Mouse (Mus musculus) gastrocnemius, postnatal 36 days (tissue): Measurements from ENCODE around the gene Ovgp1. TPM values are rescaled to one million over a fixed set of nuclear protein-coding genes. Genes with fewer than 3 reads are reported as not detected.

Source experiments
- DNase-seq, 2 experiments: peaks; one replicate each; pipeline ENCODE4 v3.0.0; 2022
- intact Hi-C: fragments of 180-260 bp; cut with DNase I; formaldehyde crosslinking; loops from one replicate; pipeline ENCODE4 v1.15.1; 2025
- long read RNA-seq, 2 experiments: library from polyadenylated mRNA; stranded (forward); transcript quantifications; one replicate each; pipeline ENCODE4 v2.0.0; 2021
- total RNA-seq, 2 experiments: library from RNA; stranded (reverse); gene quantifications; 2 replicates each; pipeline ENCODE4 v1.2.3; 2021

Gene Ovgp1
- under 1 TPM; 0.51 to 0.79 TPM for total RNA-seq
- long read RNA-seq, experiment 1, result 0 reads
- long read RNA-seq, experiment 2, partial matches to known transcripts, result 0 of 1 reads
- long read RNA-seq, experiment 2, other reads (novel, unspliced or antisense), result 1 of 1 reads

DNA sequence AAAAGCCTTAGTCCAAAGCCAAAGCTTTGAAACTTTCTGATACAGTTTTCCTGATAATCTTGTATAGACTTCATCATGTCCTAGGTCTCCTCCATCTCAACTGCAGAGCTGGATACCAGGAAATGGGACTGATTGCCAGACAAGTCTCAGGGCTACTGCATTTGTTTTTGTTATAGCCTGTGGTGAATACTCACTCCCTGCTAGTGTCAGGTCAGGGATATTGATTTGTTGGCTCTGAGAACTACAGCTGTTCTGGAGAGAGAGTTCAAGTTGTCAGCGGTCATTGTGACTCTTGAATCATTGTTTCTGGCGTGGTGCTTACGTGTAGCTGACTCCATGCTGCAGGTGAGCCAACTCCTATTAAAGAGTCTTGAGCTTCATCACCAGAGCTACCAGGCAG is at the start of gene Ovgp1:
TSS of gene Ovgp1 (plus strand) at position 301 of the 400 bp plus-strand sequence.
- no peak for DNase-seq
- intact Hi-C loops, result no loop called here

GRCm38 (mm10) chr3:105924616-105925015 is 48.9 kb upstream of the Ovgp1 start:
- no peak for DNase-seq
- intact Hi-C loops, result no loop called here

DNA sequence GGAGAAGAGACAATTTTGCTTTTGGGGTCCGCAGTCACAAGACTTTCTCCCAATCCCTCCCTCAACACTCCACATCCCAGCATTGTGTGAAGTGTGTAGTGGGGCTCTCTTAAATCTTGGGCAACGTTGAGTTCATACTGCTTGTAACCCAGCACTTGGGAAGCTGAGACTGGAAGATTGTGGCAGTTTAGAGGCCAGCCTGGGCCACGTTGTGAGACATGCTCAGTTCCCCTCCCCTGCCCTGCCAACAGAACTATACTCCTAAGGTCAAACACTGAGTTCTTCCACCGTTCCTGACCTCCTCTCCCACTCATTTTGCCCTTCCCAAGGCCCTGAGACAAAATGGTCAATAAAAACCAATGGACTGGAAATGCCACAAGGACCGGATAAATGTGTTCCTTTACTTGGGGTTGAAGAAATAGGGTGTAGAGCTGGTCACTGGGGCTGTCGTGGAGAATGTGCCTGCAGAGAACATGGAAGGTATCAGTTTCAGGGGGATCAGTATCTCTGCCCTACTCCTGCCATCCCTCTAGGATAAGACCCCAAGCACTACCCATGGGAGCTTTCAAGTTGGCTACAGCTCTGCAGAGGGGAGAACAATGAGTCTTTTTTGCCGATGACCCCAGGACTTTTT is 45.8 kb upstream of the Ovgp1 start:
- intact Hi-C loops, result no loop called here
- DNase-seq, result no peak

DNA sequence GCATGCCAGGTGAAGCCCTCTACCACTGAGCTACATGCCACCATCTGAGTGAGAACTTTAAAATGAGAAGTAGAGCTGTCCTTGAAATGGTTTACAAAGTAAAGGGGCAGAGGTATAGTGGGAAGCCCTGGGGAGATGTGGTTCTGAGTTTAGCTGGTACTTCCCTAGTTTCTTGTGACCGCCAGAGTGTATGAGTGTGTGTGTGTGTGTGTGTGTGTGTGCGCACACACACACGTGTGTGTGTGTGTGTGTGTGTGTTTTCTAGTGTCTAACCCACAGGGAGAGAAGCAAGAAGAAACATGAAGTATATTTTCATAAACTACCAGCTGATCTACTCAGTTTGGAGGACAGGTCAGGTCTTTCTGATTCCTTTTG is 45.3 kb upstream of the Ovgp1 start:
- no peak for DNase-seq
- intact Hi-C loops, result no loop called here

- DNase-seq, result no peak
- intact Hi-C loops, result no loop called here
These were observed 44.7 kb upstream of the Ovgp1 start for GRCm38 (mm10) chr3:105928781-105929180.

- intact Hi-C loops, result no loop called here
- no peak for DNase-seq
These were observed 43.7 kb upstream of the Ovgp1 start for GRCm38 (mm10) chr3:105929821-105930220.

GRCm38 (mm10) chr3:105931095-105931494 is 42.4 kb upstream of the Ovgp1 start:
- no peak for DNase-seq
- intact Hi-C loops, result no loop called here

- intact Hi-C loops, result no loop called here
- DNase-seq, result no peak
These were observed 41.1 kb upstream of the Ovgp1 start, which contains the start of gene I830077J02Rik for GRCm38 (mm10) chr3:105932240-105933071. I830077J02Rik (minus strand) TSS chr3:105932664.

DNA sequence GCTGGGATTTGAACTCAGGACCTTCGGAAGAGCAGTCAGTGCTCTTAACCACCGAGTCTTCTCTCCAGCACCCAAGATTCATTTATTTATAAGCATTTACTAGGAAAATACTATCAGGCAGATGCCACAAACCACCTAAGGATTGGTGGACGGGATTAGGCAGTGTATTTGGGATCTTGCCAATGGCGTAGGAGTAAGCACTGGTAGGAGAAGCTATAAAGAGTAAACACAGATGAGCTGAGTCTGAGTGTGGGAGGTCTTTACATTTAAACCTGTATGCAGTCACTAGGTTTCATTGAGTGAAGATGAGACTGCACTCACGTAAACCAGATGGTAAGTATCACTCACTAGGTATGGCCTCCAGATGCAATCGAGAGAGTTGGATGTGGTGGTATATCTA is 39.6 kb upstream of the Ovgp1 start:
- intact Hi-C loops, result no loop called here

GRCm38 (mm10) chr3:105935033-105935432 is 38.5 kb upstream of the Ovgp1 start:
- DNase-seq, result no peak
- intact Hi-C loops, result no loop called here

More for the DNA sequence above, 39.6 kb upstream of the Ovgp1 start:
- DNase-seq, result no peak

DNA sequence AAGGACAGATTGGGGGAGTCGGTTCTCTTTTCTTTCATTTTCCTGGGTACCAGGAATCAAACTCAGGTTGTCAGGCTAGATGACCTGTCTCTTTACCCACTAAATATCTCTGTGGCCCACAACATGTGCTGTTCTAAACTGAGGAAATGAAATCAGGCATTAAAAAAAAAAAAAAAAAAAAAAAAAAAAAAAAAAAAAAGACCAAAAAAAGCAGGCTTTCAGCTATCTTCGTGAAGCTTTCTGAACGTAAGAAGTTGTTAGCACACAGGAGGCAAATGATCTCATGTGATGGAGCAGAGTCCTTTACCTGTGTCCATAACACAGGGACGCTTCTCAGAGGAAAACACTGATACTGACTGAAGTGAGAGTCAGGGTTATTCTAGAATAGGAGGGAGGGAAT is 37.4 kb upstream of the Ovgp1 start:
- DNase-seq, result no peak
- intact Hi-C loops, result no loop called here

- DNase-seq, result no peak
- intact Hi-C loops, result no loop called here
These were observed 22.2 kb upstream of the Ovgp1 start for GRCm38 (mm10) chr3:105951348-105951747.

- intact Hi-C loops, result loop anchor here (5.0 kb wide), 1 partner anchor 225 kb away; no protein-coding TSS in a partner anchor
- DNase-seq, result no peak
These were observed 16.3 kb upstream of the Ovgp1 start for GRCm38 (mm10) chr3:105957235-105957634.

- DNase-seq, result no peak
- intact Hi-C loops, result loop anchor here (5.0 kb wide), 1 partner anchor 226 kb away; no protein-coding TSS in a partner anchor
These were observed 15.3 kb upstream of the Ovgp1 start for GRCm38 (mm10) chr3:105958204-105958603.

- peak; percentile 92 to 95 for DNase-seq
- intact Hi-C loops, result loop anchor here (5.0 kb wide), 1 partner anchor 227 kb away; no protein-coding TSS in a partner anchor
These were observed 14.4 kb upstream of the Ovgp1 start, which contains the start of gene Wdr77 for GRCm38 (mm10) chr3:105958974-105959580. Wdr77 (plus strand) TSS chr3:105959369.

DNA sequence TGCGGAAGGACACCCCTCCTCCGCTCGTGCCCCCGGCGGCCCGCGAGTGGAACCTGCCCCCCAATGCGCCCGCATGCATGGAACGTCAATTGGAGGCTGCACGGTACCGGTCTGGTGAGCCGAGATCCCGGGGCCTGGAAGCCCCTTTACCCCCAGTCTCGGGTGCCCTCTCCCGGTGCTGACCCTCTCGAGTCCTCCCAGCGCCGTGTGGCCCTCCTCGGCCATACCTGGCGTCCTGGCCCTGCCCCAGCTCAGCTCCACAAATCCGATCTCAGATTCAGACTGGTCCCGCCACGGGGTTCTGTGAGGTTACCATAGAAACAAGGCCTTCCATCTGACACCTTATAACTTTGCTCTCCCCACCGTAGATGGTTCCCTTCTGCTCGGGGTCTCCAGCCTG is 13.9 kb upstream of the Ovgp1 start:
- intact Hi-C loops, result loop anchor here (5.0 kb wide), 1 partner anchor 227 kb away; no protein-coding TSS in a partner anchor
- DNase-seq, result no peak

DNA sequence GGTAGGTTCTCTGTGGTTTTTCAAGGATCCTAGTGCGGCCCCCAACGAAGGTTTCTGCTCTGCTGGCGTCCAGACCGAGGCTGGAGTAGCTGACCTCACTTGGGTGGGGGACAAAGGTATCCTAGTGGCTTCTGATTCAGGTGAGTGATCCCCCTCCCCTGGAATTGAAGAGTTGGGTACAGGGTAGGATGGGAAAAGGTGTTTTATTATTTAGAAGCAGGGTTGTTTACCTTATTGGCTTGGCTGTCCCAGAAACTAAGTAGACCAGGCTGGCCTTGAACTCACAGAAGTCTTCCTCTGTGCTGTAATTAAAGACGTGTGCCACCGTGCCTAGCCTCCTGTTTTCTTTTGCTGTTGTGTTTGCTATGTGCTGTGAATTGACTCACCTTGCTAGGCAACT is 13.5 kb upstream of the Ovgp1 start, which contains the start of gene Atp5f1:
TSS of gene Atp5f1 (minus strand) at position 101 of the 400 bp plus-strand sequence.
- DNase-seq, result no peak
- intact Hi-C loops, result loop anchor here (5.0 kb wide), 1 partner anchor 228 kb away; no protein-coding TSS in a partner anchor

DNA sequence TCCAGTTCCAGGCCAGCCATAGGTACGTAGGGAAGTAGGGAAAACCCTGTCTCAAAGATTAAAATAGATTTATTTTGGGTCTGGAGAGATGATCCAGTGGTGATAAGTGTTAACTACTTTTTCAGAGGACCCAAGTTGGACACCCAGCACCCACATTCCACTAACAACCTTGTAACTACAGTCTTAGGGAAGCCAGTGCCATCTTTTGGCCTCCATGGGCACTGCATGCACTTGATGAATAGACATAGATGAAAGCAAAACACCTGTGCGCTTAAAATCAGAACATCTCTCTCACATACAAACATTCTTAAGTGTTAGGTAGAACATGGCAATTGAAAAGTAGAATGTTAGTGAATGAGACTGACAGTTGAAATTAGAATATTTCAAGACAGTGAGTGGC is 12.8 kb upstream of the Ovgp1 start:
- DNase-seq, result no peak
- intact Hi-C loops, result no loop called here

GRCm38 (mm10) chr3:105971831-105972446 is 1.6 kb upstream of the Ovgp1 start:
- no peak for DNase-seq
- intact Hi-C loops, result no loop called here

GRCm38 (mm10) chr3:105974174-105974573 is 663 bp downstream of the Ovgp1 start:
- intact Hi-C loops, result no loop called here
- no peak for DNase-seq
